Mouse (Mus musculus): Measurements from ENCODE around the gene Pmp22. TPM values are rescaled to one million over a fixed set of nuclear protein-coding genes. Genes with fewer than 3 reads are reported as not detected.
A peak's percentile ranks its signal among the peaks of the same experiment; 100 is the strongest.

The Pmp22 gene
- polyA plus RNA-seq, 2 experiments, result 155 to 284 TPM

DNA sequence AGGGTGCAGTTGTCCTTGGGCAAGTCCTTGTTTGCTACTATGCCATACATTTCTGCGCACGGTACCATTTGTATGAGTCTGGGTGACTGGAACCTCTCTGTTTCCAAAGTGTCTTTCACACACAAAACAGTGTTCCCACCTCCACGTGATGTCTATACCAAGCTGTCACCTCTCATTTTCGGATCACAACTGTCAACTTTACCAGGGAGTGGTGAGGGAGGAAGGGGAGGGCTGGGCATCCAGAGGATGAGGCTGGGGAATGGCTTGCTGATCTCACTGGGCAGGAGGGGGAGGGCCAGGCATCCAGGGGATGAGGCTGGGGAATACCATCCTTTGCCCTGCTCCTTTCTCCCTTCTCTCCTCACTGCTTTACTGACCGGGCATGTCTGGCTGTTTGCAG is 5.2 kb downstream of the Pmp22 start:
- TF ChIP-seq POLR2A (IDR thresholded peaks at IDR 0.05; ENCODE audit: borderline replicate concordance, extremely low read depth, insufficient read depth, insufficient read length), result no peak
- Histone ChIP-seq H3K9ac (ENCODE audit: low read depth, low read length, severe bottlenecking) (no peak overlapping the region), H3K36me3 (ENCODE audit: control insufficient read depth, insufficient read depth, low read length) (peaks cover 49% of the 10 kb centered on the region), H3K27me3 (ENCODE audit: control insufficient read depth, insufficient read depth, low read length) (0 out of 2 replicates have a peak, but pooled peaks cover 5% of the 10 kb centered on the region), H3K4me1 (ENCODE audit: control insufficient read depth, insufficient read depth, low read length) (peaks cover 52% of the 10 kb centered on the region), H3K27ac (replicated peaks; ENCODE audit: low read depth, low read length) (no peak overlapping the region), H3K4me3 (replicated peaks; ENCODE audit: low read length) (peak overlapping the region; percentile 68), H3K9me3 (ENCODE audit: control insufficient read depth, low read length) (no peaks in the 10 kb centered on the region), H3K4me2 (replicated peaks; ENCODE audit: low read depth, low read length, severe bottlenecking) (peak overlapping the region; percentile 64)
- 84% methylated on average over 5 of the region's 5 CpGs for WGBS
- ATAC-seq (ENCODE audit: low FRiP score, low read depth) (no peak), DNase-seq (ENCODE audit: low spot score) (no peak)

DNA sequence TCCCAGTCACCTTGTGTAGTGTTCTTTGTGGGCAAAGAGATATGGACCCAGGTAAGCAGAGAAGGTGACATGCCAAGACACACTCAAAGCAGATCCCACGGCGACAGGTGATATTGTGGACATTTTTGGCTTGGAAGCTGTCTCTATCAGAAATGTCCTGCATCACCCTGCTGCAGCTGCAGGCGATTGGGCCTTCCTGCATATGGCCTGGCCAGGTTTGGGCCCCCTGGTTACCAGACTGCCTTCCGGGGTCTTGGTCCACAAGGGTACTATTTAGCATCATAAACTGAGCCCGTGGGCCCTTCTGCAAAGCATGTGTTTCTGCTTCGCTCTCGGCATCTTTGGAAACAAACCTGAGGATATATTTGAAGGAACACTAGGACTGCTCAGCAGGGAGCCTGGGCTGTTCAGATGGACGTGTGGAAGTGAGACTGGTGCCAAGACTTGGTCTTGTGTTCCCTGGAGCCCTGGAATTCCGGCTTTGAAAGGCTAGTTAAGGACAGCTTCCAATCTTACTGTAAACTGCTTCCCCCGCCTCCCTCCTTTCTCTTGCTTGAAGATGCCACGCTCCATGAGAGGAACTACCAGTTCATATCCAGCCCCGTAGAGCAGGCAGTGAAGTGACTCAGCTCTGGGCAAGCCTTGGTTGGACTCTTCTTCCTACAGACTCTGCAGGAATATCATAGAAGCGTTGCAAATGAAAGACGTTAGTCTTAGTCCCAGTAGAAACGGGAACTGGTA is 6.1 kb downstream of the Pmp22 start:
- H3K9me3 ChIP-seq (ENCODE audit: control insufficient read depth, low read length), result no peaks in the 10 kb centered on the region
- TF ChIP-seq POLR2A (IDR thresholded peaks at IDR 0.05; ENCODE audit: borderline replicate concordance, extremely low read depth, insufficient read depth, insufficient read length), result no peak
- peaks cover 57% of the 10 kb centered on the region for H3K36me3 ChIP-seq (ENCODE audit: control insufficient read depth, insufficient read depth, low read length)
- no peak overlapping the region for H3K9ac ChIP-seq (ENCODE audit: low read depth, low read length, severe bottlenecking)
- H3K27me3 ChIP-seq (ENCODE audit: control insufficient read depth, insufficient read depth, low read length), result 0 out of 2 replicates have a peak, but pooled peaks cover 5% of the 10 kb centered on the region
- peak overlapping the region; percentile 64 for H3K4me2 ChIP-seq (replicated peaks; ENCODE audit: low read depth, low read length, severe bottlenecking)
- peaks cover 44% of the 10 kb centered on the region for H3K4me1 ChIP-seq (ENCODE audit: control insufficient read depth, insufficient read depth, low read length)
- 39% methylated on average over 15 of the region's 15 CpGs for WGBS
- H3K27ac ChIP-seq (replicated peaks; ENCODE audit: low read depth, low read length), result peak overlapping the region; percentile 74
- DNase-seq (ENCODE audit: low spot score), result peak; percentile 17
- no peak for ATAC-seq (ENCODE audit: low FRiP score, low read depth)
- peak overlapping the region; percentile 19 for H3K4me3 ChIP-seq (replicated peaks; ENCODE audit: low read length)

GRCm38 (mm10) chr11:63135622-63136021 is 6.8 kb downstream of the Pmp22 start:
- H3K4me3 ChIP-seq (replicated peaks; ENCODE audit: low read length), result peak overlapping the region; percentile 19
- H3K27me3 ChIP-seq (ENCODE audit: control insufficient read depth, insufficient read depth, low read length), result 0 out of 2 replicates have a peak, but pooled peaks cover 1% of the 10 kb centered on the region
- no peak for TF ChIP-seq POLR2A (IDR thresholded peaks at IDR 0.05; ENCODE audit: borderline replicate concordance, extremely low read depth, insufficient read depth, insufficient read length)
- no peaks in the 10 kb centered on the region for H3K9me3 ChIP-seq (ENCODE audit: control insufficient read depth, low read length)
- 0 out of 2 replicates have a peak overlapping the region, but pooled peaks have one; percentile 1 for H3K9ac ChIP-seq (ENCODE audit: low read depth, low read length, severe bottlenecking)
- 3% methylated on average over 8 of the region's 8 CpGs for WGBS
- peaks cover 63% of the 10 kb centered on the region for H3K36me3 ChIP-seq (ENCODE audit: control insufficient read depth, insufficient read depth, low read length)
- H3K27ac ChIP-seq (replicated peaks; ENCODE audit: low read depth, low read length), result peak overlapping the region; percentile 74; the same call in 1 of the 2 replicates
- ATAC-seq (ENCODE audit: low FRiP score, low read depth) (peak; percentile 78), DNase-seq (ENCODE audit: low spot score) (peak; percentile 94)
- peaks cover 38% of the 10 kb centered on the region for H3K4me1 ChIP-seq (ENCODE audit: control insufficient read depth, insufficient read depth, low read length)
- peak overlapping the region; percentile 64 for H3K4me2 ChIP-seq (replicated peaks; ENCODE audit: low read depth, low read length, severe bottlenecking)

GRCm38 (mm10) chr11:63136205-63136604 is 7.4 kb downstream of the Pmp22 start:
- no peak overlapping the region for H3K4me3 ChIP-seq (replicated peaks; ENCODE audit: low read length)
- ATAC-seq (ENCODE audit: low FRiP score, low read depth) (no peak), DNase-seq (ENCODE audit: low spot score) (no peak)
- WGBS, result 70% methylated on average over 6 of the region's 6 CpGs
- TF ChIP-seq POLR2A (IDR thresholded peaks at IDR 0.05; ENCODE audit: borderline replicate concordance, extremely low read depth, insufficient read depth, insufficient read length), result no peak
- H3K27me3 ChIP-seq (ENCODE audit: control insufficient read depth, insufficient read depth, low read length), result no peaks in the 10 kb centered on the region
- H3K4me2 ChIP-seq (replicated peaks; ENCODE audit: low read depth, low read length, severe bottlenecking), result 0 out of 2 replicates have a peak overlapping the region, but pooled peaks have one; percentile 3
- H3K36me3 ChIP-seq (ENCODE audit: control insufficient read depth, insufficient read depth, low read length), result peaks cover 69% of the 10 kb centered on the region
- no peak overlapping the region for H3K27ac ChIP-seq (replicated peaks; ENCODE audit: low read depth, low read length)
- H3K4me1 ChIP-seq (ENCODE audit: control insufficient read depth, insufficient read depth, low read length), result peaks cover 33% of the 10 kb centered on the region
- H3K9ac ChIP-seq (ENCODE audit: low read depth, low read length, severe bottlenecking), result 0 out of 2 replicates have a peak overlapping the region, but pooled peaks have one; percentile 1
- no peaks in the 10 kb centered on the region for H3K9me3 ChIP-seq (ENCODE audit: control insufficient read depth, low read length)

GRCm38 (mm10) chr11:63136836-63137416 is 8.1 kb downstream of the Pmp22 start:
- Histone ChIP-seq H3K4me3 (replicated peaks; ENCODE audit: low read length) (no peak overlapping the region), H3K4me2 (replicated peaks; ENCODE audit: low read depth, low read length, severe bottlenecking) (no peak overlapping the region), H3K36me3 (ENCODE audit: control insufficient read depth, insufficient read depth, low read length) (peaks cover 76% of the 10 kb centered on the region), H3K4me1 (ENCODE audit: control insufficient read depth, insufficient read depth, low read length) (peaks cover 33% of the 10 kb centered on the region), H3K9me3 (ENCODE audit: control insufficient read depth, low read length) (no peaks in the 10 kb centered on the region), H3K27ac (replicated peaks; ENCODE audit: low read depth, low read length) (no peak overlapping the region), H3K9ac (ENCODE audit: low read depth, low read length, severe bottlenecking) (no peak overlapping the region), H3K27me3 (ENCODE audit: control insufficient read depth, insufficient read depth, low read length) (no peaks in the 10 kb centered on the region)
- TF ChIP-seq POLR2A (IDR thresholded peaks at IDR 0.05; ENCODE audit: borderline replicate concordance, extremely low read depth, insufficient read depth, insufficient read length), result no peak
- DNase-seq (ENCODE audit: low spot score), result no peak
- WGBS, result 67% methylated on average over 4 of the region's 4 CpGs
- ATAC-seq (ENCODE audit: low FRiP score, low read depth), result no peak
